Mouse (Mus musculus): ENCODE results near the gene Cers3. TPM values are rescaled to one million over a fixed set of nuclear protein-coding genes. Genes with fewer than 3 reads are reported as not detected.
A peak's percentile ranks its signal among the peaks of the same experiment; 100 is the strongest.

Cers3 gene
- polyA plus RNA-seq, 1 experiment from 2014 or later, result 5.0 TPM

GRCm38 (mm10) chr7:66871520-66871919, 128.2 kb downstream of the Cers3 start:
- Histone ChIP-seq H3K4me3 (ENCODE audit: low read depth, low read length) (no peak overlapping the region), H3K9me3 (ENCODE audit: control insufficient read depth, low read length) (0 out of 2 replicates have a peak, but pooled peaks cover 10% of the 10 kb centered on the region), H3K4me1 (ENCODE audit: control insufficient read depth, insufficient read depth, low read length) (peaks cover 41% of the 10 kb centered on the region), H3K27me3 (replicated peaks; ENCODE audit: control insufficient read depth, insufficient read depth, low read length) (no peaks in the 10 kb centered on the region), H3K27ac (replicated peaks; ENCODE audit: low read depth, low read length) (peak overlapping the region; percentile 72), H3K36me3 (ENCODE audit: control insufficient read depth, insufficient read depth, low read length) (peaks cover 7% of the 10 kb centered on the region; the same call in 1 of the 2 replicates), H3K9ac (ENCODE audit: low read depth, low read length) (no peak overlapping the region), H3K4me2 (ENCODE audit: low read depth, low read length) (peak overlapping the region; percentile 26)
- 53% methylated on average over 7 of the region's 7 CpGs for WGBS
- DNase-seq (ENCODE audit: low spot score), result peak; percentile 64
- ATAC-seq (ENCODE audit: low read depth), result peak; percentile 17; the same call in 1 of the 2 replicates

GRCm38 (mm10) chr7:66871940-66872511, 128.7 kb downstream of the Cers3 start:
- DNase-seq (ENCODE audit: low spot score), result peak; percentile 82
- Histone ChIP-seq H3K36me3 (ENCODE audit: control insufficient read depth, insufficient read depth, low read length) (peaks cover 7% of the 10 kb centered on the region; the same call in 1 of the 2 replicates), H3K4me2 (ENCODE audit: low read depth, low read length) (peak overlapping the region; percentile 26), H3K9me3 (ENCODE audit: control insufficient read depth, low read length) (0 out of 2 replicates have a peak, but pooled peaks cover 10% of the 10 kb centered on the region), H3K27ac (replicated peaks; ENCODE audit: low read depth, low read length) (peak overlapping the region; percentile 72), H3K9ac (ENCODE audit: low read depth, low read length) (no peak overlapping the region; the same call in 1 of the 2 replicates), H3K4me1 (ENCODE audit: control insufficient read depth, insufficient read depth, low read length) (peaks cover 36% of the 10 kb centered on the region), H3K4me3 (ENCODE audit: low read depth, low read length) (no peak overlapping the region), H3K27me3 (replicated peaks; ENCODE audit: control insufficient read depth, insufficient read depth, low read length) (no peaks in the 10 kb centered on the region)
- WGBS, result 50% methylated on average over 14 of the region's 14 CpGs
- ATAC-seq (ENCODE audit: low read depth), result peak; percentile 66

GRCm38 (mm10) chr7:66873235-66873634, 129.9 kb downstream of the Cers3 start:
- WGBS, result 85% methylated on average over 2 of the region's 2 CpGs
- no peak for ATAC-seq (ENCODE audit: low read depth)
- H3K36me3 ChIP-seq (ENCODE audit: control insufficient read depth, insufficient read depth, low read length), result peaks cover 7% of the 10 kb centered on the region; the same call in 1 of the 2 replicates
- no peak overlapping the region for H3K4me3 ChIP-seq (ENCODE audit: low read depth, low read length)
- no peak overlapping the region for H3K9ac ChIP-seq (ENCODE audit: low read depth, low read length)
- no peak overlapping the region for H3K4me2 ChIP-seq (ENCODE audit: low read depth, low read length)
- H3K4me1 ChIP-seq (ENCODE audit: control insufficient read depth, insufficient read depth, low read length), result peaks cover 26% of the 10 kb centered on the region
- DNase-seq (ENCODE audit: low spot score), result no peak
- 0 out of 2 replicates have a peak, but pooled peaks cover 10% of the 10 kb centered on the region for H3K9me3 ChIP-seq (ENCODE audit: control insufficient read depth, low read length)
- no peak overlapping the region for H3K27ac ChIP-seq (replicated peaks; ENCODE audit: low read depth, low read length)
- H3K27me3 ChIP-seq (replicated peaks; ENCODE audit: control insufficient read depth, insufficient read depth, low read length), result no peaks in the 10 kb centered on the region

Other genes with a start within 250 kb of the Cers3 start
- 11.5 and 14.1 TPM in 2 replicates for gene Asb7, start 53.9 kb upstream of the Cers3 start, polyA plus RNA-seq (2014; fragmentation: Nextera tagmentation; extraction: Ambion mirVana)
- gene Lins1, start 53.6 kb upstream of the Cers3 start, polyA plus RNA-seq (2014; fragmentation: Nextera tagmentation; extraction: Ambion mirVana), result 21.8 and 22.4 TPM in 2 replicates
- gene Adamts17, start 96.2 kb downstream of the Cers3 start, polyA plus RNA-seq (2014; fragmentation: Nextera tagmentation; extraction: Ambion mirVana), result 11.2 and 12.5 TPM in 2 replicates